Mouse (Mus musculus): ENCODE results near the gene Cbarp. TPM values are rescaled to one million over a fixed set of nuclear protein-coding genes. Genes with fewer than 3 reads are reported as not detected.

Gene Cbarp
- polyA plus RNA-seq, 1 experiment = 3.8 TPM

DNA sequence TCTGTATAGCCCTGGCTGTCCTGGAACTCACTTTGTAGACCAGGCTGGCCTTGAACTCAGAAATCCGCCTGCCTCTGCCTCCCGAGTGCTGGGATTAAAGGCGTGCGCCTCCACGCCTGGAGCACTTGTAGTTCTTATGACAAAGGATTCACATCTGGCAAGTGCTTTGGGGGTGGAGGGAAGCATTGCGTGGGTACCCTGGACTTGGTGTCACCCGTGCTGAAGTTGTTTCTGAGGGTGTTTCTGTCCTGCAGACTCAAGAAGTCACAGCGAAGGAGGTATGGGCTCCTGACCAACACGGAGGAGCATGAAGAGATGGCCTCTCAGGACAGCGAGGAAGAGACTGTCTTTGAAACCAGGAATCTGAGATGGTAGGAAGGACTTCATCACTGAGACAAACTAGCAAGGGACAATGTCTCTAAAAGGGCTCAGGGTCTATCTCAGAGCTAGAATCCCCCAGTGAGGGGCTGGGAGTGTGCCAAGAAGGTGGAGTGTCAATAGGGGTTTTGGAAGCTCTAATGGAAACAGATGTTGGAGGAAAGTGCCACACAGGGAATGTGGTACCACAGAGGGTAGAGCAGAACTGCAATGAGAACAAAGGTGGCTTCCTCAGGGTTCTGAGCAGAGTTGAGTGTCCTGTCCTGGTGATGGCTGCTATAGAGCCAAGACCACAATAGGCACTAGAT, 33.5 kb upstream of the Cbarp start:
- Histone ChIP-seq H3K4me3 (ENCODE audit: control insufficient read depth, low read depth, low read length) (no peak overlapping the region), H3K36me3 (ENCODE audit: control insufficient read depth, insufficient read depth, low read length) (peaks cover 4% of the 10 kb centered on the region), H3K4me1 (ENCODE audit: control insufficient read depth, insufficient read depth, low read length) (peaks cover 23% of the 10 kb centered on the region), H3K27ac (ENCODE audit: control insufficient read depth, insufficient read depth, low read depth, low read length) (no peak overlapping the region), H3K27me3 (ENCODE audit: control insufficient read depth, insufficient read depth, low read length) (no peaks in the 10 kb centered on the region)
- TF ChIP-seq POLR2A (IDR thresholded peaks at IDR 0.05; ENCODE audit: control insufficient read depth, low read depth, low read length) (no peak), CTCF (IDR thresholded peaks at IDR 0.05; ENCODE audit: control insufficient read depth, insufficient read depth, insufficient replicate concordance, low read depth, low read length) (no peak)

DNA sequence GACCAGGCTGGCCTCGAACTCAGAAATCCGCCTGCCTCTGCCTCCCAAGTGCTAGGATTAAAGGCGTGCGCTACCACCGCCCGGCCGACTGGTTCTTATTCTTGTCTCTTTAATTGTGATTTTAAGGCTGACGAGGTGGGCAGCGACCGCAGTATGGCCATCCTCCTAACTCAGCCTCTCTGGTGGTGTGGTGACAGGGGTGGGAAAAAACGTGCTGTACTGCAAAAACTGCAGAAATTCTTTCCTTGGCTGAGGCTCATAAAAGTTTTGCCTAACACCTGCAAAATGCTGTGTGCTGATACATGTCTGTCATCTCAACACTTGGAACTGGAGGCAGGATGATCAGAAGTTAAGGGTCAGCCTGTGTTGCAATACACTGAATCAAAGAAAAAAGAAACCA, 32.7 kb upstream of the Cbarp start:
- no peaks in the 10 kb centered on the region for H3K27me3 ChIP-seq (ENCODE audit: control insufficient read depth, insufficient read depth, low read length)
- peaks cover 23% of the 10 kb centered on the region for H3K4me1 ChIP-seq (ENCODE audit: control insufficient read depth, insufficient read depth, low read length)
- H3K36me3 ChIP-seq (ENCODE audit: control insufficient read depth, insufficient read depth, low read length) = peaks cover 4% of the 10 kb centered on the region
- TF ChIP-seq CTCF (IDR thresholded peaks at IDR 0.05; ENCODE audit: control insufficient read depth, insufficient read depth, insufficient replicate concordance, low read depth, low read length) (no peak), POLR2A (IDR thresholded peaks at IDR 0.05; ENCODE audit: control insufficient read depth, low read depth, low read length) (no peak)
- peak overlapping the region; percentile 50 for H3K27ac ChIP-seq (ENCODE audit: control insufficient read depth, insufficient read depth, low read depth, low read length)
- peak overlapping the region; percentile 41 for H3K4me3 ChIP-seq (ENCODE audit: control insufficient read depth, low read depth, low read length)

DNA sequence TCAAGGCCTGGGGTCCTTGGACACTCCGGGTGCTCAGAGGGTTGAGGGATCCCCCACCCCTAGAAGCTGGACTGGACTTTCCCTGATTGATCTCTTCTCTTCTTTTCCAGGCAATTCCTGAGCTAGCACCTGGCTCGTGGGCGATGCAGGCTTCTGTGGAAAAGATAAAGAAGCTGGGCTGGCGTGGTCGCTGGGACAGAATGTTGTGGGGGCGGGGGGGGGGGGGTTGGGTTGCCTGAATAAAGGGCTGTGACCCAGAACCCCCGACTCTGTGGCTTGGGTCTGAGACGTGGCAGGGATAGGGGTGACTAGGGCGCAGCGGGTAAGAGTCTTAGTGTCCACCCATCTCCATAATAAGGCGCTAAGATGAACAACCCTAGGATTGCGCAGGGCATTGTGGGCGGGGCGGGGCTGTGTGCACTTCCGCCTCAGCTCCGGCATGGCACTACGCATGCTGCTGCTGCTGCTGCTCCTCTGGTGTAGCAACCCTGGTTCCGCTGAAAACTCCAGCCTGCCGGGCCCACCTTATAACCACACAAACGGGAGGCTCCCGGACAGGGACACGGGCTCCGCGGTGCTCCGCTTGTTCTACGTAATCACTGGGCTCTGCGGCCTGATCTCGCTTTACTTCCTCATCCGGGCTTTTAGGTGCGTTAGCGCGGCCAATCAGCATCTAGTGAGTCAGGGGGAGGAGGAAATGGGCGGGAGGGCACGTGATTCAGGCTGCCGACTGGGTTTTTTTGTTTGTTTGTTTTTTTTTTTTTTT, 32.1 kb upstream of the Cbarp start, which contains the start of gene 1600002K03Rik:
TSS of gene 1600002K03Rik (plus strand) at position 418 of the 766 bp plus-strand sequence.
- TF ChIP-seq CTCF (IDR thresholded peaks at IDR 0.05; ENCODE audit: control insufficient read depth, insufficient read depth, insufficient replicate concordance, low read depth, low read length) (no peak), POLR2A (IDR thresholded peaks at IDR 0.05; ENCODE audit: control insufficient read depth, low read depth, low read length) (peak; percentile 59)
- Histone ChIP-seq H3K4me3 (ENCODE audit: control insufficient read depth, low read depth, low read length) (peak within 1 kb of the TSS; percentile 88), H3K36me3 (ENCODE audit: control insufficient read depth, insufficient read depth, low read length) (peaks cover 4% of the 10 kb centered on the region), H3K27ac (ENCODE audit: control insufficient read depth, insufficient read depth, low read depth, low read length) (peak within 1 kb of the TSS; percentile 82), H3K4me1 (ENCODE audit: control insufficient read depth, insufficient read depth, low read length) (peaks cover 23% of the 10 kb centered on the region), H3K27me3 (ENCODE audit: control insufficient read depth, insufficient read depth, low read length) (no peaks in the 10 kb centered on the region)

DNA sequence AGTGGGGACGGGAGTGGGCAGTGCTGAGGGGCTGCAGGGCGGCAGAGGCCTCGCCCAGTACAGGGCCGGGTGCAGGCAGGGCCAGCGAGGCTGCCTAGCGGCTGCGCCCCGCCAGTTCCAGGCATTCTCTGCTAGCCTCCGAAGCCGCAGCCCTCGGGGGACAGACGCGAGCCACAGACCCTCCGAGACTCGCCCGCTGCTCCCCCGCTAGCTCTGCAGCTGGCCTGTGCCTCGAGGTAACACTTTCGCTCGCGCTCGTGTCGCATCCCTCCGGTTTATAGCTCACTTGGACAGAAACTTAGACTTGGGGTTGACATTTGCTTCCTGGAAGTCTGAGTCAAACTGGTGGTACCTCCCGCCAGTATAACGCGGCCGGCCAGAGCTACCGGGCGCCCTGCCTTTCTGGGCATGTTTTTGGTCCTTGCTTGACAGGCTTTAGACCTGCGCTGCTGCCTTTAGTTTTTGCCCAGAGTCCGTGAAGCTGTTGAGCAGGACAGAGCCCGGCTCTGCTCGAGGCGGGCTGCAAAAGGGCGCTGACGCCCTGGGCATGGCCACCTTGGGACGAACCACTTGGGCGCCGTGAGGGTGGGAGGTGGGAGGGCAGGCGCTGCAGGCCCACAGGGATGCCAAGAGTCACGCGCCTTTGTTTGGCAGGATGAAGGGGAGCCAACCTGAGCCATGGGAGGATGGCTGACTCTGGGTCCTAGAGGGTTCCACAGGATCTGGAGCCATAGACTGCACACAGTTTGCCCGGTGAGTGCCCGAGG, 31.3 kb upstream of the Cbarp start:
- H3K27me3 ChIP-seq (ENCODE audit: control insufficient read depth, insufficient read depth, low read length) = no peaks in the 10 kb centered on the region
- H3K4me3 ChIP-seq (ENCODE audit: control insufficient read depth, low read depth, low read length) = peak overlapping the region; percentile 4
- H3K36me3 ChIP-seq (ENCODE audit: control insufficient read depth, insufficient read depth, low read length) = peaks cover 4% of the 10 kb centered on the region
- H3K4me1 ChIP-seq (ENCODE audit: control insufficient read depth, insufficient read depth, low read length) = peaks cover 23% of the 10 kb centered on the region
- TF ChIP-seq CTCF (IDR thresholded peaks at IDR 0.05; ENCODE audit: control insufficient read depth, insufficient read depth, insufficient replicate concordance, low read depth, low read length) (no peak), POLR2A (IDR thresholded peaks at IDR 0.05; ENCODE audit: control insufficient read depth, low read depth, low read length) (no peak)
- H3K27ac ChIP-seq (ENCODE audit: control insufficient read depth, insufficient read depth, low read depth, low read length) = no peak overlapping the region

DNA sequence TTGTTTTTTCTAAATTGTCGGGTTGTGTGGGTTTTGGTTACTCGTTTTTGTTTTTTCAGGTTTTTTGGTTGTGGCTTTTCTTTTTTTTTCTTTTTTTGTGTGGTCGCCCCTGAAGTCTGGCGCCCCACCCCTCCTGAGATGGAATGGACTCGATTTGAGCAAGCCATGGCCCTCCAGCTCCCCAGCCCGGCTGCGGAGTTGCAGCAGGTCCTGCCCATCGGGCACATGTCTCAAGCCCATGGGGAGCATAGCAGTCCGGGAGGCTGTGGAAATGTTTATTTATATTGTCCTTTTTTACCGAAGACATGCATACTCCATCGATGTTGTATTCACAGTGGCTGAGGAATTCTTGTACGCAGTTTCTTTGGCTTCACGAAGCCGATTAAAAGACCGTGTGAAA, 30.6 kb upstream of the Cbarp start:
- H3K27ac ChIP-seq (ENCODE audit: control insufficient read depth, insufficient read depth, low read depth, low read length) = no peak overlapping the region
- no peak overlapping the region; the same call in 1 of the 2 replicates for H3K4me3 ChIP-seq (ENCODE audit: control insufficient read depth, low read depth, low read length)
- no peak for TF ChIP-seq CTCF (IDR thresholded peaks at IDR 0.05; ENCODE audit: control insufficient read depth, insufficient read depth, insufficient replicate concordance, low read depth, low read length)
- no peak for TF ChIP-seq POLR2A (IDR thresholded peaks at IDR 0.05; ENCODE audit: control insufficient read depth, low read depth, low read length)
- H3K36me3 ChIP-seq (ENCODE audit: control insufficient read depth, insufficient read depth, low read length) = peaks cover 4% of the 10 kb centered on the region
- no peaks in the 10 kb centered on the region for H3K27me3 ChIP-seq (ENCODE audit: control insufficient read depth, insufficient read depth, low read length)
- H3K4me1 ChIP-seq (ENCODE audit: control insufficient read depth, insufficient read depth, low read length) = peaks cover 25% of the 10 kb centered on the region

DNA sequence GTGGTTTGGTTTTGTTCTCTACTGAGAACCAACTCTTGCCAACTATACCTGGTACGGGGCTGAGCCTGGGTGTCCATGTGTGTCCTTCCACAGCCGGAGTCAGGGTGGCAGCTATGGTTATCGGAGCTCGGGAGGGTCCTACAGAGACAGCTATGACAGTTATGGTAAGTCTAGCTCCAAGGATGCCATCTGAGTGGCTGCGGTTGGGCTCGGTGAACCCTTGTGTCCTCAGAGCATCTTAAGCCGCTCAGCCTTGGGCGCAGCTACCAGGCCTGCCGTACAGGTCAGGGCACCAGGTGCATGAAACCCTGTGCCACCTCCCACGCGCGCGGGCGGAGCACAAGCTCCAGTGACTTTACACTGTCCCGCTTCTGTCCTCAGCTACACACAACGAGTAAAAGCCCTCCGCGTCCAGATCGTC, 30.0 kb upstream of the Cbarp start:
- Histone ChIP-seq H3K4me1 (ENCODE audit: control insufficient read depth, insufficient read depth, low read length) (peaks cover 28% of the 10 kb centered on the region), H3K36me3 (ENCODE audit: control insufficient read depth, insufficient read depth, low read length) (peaks cover 4% of the 10 kb centered on the region), H3K4me3 (ENCODE audit: control insufficient read depth, low read depth, low read length) (no peak overlapping the region), H3K27me3 (ENCODE audit: control insufficient read depth, insufficient read depth, low read length) (no peaks in the 10 kb centered on the region), H3K27ac (ENCODE audit: control insufficient read depth, insufficient read depth, low read depth, low read length) (no peak overlapping the region)
- TF ChIP-seq CTCF (IDR thresholded peaks at IDR 0.05; ENCODE audit: control insufficient read depth, insufficient read depth, insufficient replicate concordance, low read depth, low read length) (no peak), POLR2A (IDR thresholded peaks at IDR 0.05; ENCODE audit: control insufficient read depth, low read depth, low read length) (no peak; the same call in 1 of the 2 replicates)

DNA sequence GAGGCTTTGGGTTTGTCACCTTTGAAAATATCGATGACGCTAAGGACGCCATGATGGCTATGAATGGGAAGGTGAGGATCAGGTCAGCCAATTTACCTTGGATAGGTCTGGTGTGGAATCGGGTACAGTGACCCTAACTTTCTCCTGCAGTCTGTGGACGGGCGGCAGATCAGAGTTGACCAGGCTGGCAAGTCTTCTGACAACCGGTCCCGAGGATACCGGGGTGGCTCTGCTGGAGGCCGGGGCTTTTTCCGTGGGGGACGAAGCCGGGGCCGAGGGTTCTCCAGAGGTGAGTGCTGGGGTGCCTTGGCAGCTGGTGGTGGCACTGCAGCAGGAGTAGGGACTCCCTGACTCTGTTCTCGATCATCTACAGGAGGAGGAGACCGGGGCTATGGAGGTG, 29.4 kb upstream of the Cbarp start:
- no peak for TF ChIP-seq POLR2A (IDR thresholded peaks at IDR 0.05; ENCODE audit: control insufficient read depth, low read depth, low read length)
- no peaks in the 10 kb centered on the region for H3K27me3 ChIP-seq (ENCODE audit: control insufficient read depth, insufficient read depth, low read length)
- no peak overlapping the region for H3K27ac ChIP-seq (ENCODE audit: control insufficient read depth, insufficient read depth, low read depth, low read length)
- H3K36me3 ChIP-seq (ENCODE audit: control insufficient read depth, insufficient read depth, low read length) = peaks cover 4% of the 10 kb centered on the region
- peaks cover 29% of the 10 kb centered on the region for H3K4me1 ChIP-seq (ENCODE audit: control insufficient read depth, insufficient read depth, low read length)
- no peak overlapping the region for H3K4me3 ChIP-seq (ENCODE audit: control insufficient read depth, low read depth, low read length)

All from testis, adult 2 months (tissue).